Mouse (Mus musculus) embryo, embryonic 10 days (tissue): ENCODE results near the gene Adcy2.

Experiments
- DNase-seq: peaks from one replicate; pipeline ENCODE4 v3.0.0-alpha.2; 2015; ENCODE audit warnings: low spot score

Adcy2 gene

GRCm38 (mm10) chr13:68826461-68826860, 172.9 kb downstream of the Adcy2 start:
- no peak for DNase-seq

DNA sequence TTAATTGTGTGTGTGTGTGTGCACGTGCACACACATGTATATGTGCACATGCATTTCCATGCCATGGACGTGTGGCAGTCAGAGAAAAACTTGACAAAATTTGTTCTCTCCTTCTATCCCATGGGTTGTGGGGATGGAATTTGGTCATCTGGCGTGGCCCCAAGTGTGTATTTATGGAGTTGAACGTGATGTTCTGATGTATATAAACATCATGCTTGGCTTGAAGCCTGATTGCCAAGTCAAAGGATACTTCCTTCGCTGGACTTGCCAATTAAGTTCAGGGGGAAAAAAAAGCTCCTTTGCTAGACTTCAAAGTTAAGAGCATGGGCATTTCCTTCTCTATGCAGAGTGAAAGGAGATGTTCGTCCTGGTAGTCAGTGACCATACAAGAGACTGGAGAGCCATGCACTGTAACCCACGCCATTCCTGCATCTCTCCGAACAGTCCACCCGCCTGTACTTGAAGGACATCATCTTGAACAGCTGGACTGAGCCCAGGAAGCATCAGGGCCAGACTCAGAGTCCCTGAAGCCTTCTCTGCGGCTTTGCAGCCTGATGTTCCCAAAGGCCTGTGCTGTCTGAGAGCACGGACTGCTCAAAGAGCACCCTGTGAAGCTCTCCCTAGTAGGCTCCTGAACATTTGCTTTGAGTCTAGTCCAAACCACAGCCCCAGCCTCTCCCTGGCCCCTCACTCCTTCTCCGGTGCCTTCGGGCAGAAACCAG, 178.3 kb downstream of the Adcy2 start:
- DNase-seq = no peak

DNA sequence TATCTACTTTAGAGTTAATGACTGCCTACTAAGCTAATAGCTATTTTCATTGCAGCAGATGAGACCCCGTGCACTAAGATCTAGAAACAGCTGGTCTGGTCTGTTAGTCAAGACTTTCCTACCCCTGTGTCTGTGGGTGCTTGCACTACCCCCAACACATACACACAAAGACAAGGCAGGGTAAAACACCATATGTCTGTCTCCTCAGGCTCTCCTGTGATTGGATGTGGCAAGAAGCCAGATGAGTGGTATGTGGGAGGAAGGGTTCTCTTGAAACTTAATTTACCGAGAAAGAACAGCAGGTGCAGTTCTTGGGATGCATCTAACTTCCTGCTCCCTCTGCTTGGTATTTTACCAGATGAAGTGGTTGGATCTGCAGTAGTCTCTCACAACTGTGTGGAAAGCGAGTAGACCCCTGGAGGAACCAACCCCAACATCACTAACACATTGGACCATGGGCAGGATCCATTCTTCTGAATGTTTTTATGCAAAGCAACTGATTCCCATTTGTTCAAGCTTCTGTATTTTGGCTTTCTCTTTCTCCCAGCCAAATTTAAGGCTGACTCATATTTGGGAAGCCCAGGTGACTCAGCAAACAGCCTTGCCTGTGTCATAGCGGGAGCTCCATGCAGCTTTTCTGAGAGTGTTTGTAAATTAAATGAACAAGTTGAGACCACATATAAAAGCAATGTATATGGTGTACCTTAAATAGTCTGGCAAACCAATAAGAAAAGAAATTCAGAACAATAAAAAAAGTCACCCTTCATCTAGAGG, 183.4 kb downstream of the Adcy2 start:
- no peak for DNase-seq

DNA sequence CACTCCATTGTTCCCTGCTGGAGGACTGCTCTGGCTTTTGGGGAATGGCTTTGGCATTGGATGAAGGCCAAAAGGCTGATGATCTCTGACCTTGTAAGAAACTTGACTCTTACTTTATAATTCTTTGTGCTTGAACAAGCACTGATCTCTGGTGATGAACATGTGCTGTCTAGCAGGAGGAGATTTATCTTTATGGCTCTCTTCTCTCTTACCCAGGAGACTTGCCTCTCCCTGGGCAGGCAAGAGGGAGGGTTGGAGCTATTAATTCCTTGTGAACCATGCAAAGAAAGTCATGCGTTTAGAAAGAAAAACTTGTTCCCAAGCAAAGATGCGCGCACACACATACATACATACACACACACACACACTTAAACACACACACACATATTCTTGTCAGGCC, 188.2 kb downstream of the Adcy2 start:
- DNase-seq = no peak

GRCm38 (mm10) chr13:68799777-68800176, 199.6 kb downstream of the Adcy2 start:
- DNase-seq = peak; percentile 23

- no peak for DNase-seq
Observed at GRCm38 (mm10) chr13:68793286-68793685, 206.1 kb downstream of the Adcy2 start.

GRCm38 (mm10) chr13:68787286-68788061, 211.9 kb downstream of the Adcy2 start:
- DNase-seq = no peak

DNA sequence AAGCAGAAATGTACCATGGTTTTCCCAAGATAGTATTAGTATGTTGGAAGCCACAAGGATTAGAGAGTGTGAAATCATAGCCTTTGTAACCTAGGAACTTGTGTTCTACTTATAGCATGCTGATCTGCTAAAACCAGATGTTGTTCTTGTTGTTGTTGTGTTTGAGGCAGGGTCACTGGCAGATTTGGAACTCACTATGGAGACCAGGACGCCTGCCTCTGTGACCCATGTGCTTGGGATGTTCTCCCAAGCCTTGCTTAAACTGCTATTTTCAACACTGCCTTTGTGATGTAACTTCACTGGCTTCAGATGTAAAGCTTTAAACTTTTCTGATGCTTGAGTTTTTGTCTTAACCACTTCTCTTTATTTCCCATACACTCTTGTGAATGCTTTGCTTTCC, 216.2 kb downstream of the Adcy2 start:
- no peak for DNase-seq

DNA sequence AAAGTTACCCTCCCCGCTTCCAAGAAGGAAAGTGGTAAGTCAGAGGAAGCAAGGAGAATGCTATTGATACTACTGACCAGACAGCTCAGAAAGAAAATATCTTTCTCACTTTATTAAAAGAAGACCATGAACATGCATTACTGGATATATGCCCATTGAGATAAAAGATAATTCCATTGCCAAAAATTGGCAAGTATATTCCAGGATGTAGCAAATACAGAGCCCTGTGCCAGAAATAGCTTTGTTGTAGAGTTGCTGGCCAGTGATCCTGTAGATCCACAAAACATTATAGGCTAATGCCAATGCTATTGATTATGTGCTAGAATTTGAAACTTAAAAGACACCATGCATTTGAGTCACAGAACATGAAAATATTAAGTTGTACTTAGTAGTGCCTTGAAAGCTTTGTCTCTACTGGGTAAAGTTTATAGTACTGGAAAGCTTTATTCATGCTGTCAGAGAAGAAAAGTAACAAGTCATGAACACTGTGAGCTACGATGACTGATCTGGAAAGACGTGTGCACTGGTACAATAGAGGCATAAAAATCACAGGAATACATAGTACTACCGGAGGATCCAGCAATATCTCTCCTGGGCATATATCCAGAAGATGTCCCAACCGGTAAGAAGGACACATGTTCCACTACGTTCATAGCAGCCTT, 221.2 kb downstream of the Adcy2 start:
- DNase-seq = no peak

DNA sequence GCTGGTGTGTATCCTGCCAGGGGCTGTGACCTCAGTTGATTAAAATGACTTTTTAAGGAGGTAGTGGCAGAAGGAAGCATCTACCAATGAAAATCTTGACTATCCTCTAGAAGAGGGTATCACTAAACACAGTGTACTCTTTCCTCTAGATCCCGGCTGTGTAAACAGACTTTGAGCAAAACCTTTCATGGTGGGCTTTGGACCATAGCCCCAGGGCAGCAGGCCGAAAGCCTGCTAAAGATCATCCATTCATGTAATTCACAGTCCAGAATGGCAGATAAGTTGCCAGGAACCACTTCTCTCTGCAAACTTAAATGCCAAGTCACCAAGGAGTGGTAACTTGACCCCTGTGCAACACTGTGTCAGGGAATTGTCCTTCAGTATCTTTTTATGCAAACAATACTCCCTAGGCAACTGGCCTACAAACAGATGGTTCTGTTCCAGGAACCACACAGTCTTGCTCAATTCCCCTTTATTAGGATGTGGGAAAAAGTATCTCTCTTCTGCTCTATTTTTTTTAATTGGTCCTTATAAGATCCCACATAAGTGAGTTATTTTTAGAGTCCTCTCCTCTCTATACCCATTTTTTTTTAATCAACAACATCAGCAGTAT, 225.6 kb downstream of the Adcy2 start:
- DNase-seq = peak; percentile 4

DNA sequence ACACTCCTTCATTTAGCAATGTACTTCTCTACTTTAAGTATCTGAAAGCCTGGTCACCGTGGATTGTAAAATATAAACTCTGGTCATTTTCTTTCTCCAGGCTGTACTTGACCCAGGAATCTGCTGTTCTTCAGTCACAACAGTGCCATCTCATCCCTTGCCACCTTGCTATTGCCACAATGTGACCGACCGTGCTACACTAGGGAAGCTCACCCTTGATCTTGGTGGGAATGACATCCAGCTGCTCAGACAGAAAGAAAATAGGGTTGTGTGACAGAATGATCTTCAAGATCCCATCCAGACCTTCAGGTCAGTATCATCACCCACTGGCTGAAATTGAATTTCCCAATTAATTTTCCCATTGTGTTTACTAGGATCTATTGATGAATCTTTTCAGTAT, 230.8 kb downstream of the Adcy2 start:
- no peak for DNase-seq

- DNase-seq = no peak
Observed at GRCm38 (mm10) chr13:68765896-68766578, 233.3 kb downstream of the Adcy2 start.

DNA sequence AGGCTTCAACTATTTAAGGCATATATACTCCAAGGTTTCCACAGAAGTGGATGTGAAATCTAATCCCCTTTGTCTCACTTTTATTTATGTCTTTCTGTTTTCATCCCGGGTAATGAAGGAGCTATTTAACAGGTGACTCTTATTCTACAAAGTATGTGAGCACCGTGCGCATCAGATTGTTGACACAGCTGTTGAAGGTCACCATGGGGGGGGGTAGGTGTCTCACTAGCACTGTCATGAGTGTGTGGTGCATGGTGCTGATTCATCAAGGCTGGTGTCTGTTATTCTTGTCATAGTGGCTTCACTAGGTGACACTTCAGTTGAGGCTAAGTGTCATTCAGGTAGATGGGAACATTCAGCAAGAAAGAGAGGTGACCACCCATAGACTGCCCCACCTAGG, 234.7 kb downstream of the Adcy2 start:
- no peak for DNase-seq

DNA sequence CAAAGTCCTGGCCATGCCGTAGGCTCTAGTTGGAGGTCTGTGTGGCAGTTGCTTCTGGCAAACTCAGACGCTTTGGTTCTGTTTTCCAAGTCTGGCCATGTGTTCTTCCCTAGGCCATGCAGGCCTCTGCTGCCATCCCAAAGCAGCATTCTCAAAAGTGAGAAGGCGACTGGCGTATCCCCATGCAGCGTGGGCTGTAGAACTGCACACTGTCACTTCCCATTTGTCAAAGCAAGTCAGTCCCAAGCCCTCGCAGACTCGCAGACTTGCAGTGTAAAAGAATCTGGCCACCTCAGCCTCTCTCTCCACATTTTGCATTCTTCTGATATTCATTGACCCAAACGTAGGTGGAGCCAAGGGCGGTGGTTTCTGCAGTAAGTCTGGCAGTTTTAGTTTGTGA, 249.5 kb downstream of the Adcy2 start:
- DNase-seq = peak; percentile 5

DNA sequence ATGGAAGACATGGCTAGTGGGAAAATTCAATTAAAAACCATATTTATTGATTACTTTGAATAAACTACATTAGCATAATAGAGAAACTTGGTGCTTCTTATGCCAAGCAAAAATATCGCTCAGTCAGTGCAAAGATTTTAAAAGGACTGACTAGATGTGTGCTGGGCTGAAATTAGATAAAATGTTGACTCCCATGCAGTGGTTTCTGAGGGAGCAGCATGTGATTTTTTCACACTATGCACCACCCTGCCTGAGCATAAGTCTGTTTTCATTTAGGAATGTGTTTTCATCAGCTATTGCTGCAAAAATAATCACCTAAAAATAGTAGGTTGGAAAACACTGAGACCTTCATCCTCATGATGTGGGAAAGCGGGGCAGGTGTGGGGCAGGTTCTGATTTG, 250.0 kb downstream of the Adcy2 start:
- DNase-seq = no peak

DNA sequence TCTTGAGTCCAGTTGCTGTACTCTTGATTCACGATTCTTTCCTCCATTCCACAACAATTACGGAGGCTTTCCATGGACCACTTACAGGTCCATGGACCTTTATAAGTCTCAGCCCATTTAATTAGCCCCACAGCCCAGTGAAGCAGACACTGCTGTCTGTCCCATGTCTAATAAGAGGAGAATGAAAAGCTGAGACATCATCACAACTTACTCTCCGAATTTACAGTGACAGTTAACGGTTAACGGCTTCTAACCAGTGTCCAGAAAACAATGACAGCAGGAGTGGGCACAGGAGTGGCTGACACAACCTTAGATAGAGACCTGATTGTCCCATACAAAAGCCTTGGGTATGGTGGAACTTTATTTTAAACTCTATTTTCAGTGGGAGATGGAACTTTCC, 253.9 kb downstream of the Adcy2 start:
- no peak for DNase-seq

- no peak for DNase-seq
Observed at GRCm38 (mm10) chr13:68712661-68713060, 286.7 kb downstream of the Adcy2 start.

DNA sequence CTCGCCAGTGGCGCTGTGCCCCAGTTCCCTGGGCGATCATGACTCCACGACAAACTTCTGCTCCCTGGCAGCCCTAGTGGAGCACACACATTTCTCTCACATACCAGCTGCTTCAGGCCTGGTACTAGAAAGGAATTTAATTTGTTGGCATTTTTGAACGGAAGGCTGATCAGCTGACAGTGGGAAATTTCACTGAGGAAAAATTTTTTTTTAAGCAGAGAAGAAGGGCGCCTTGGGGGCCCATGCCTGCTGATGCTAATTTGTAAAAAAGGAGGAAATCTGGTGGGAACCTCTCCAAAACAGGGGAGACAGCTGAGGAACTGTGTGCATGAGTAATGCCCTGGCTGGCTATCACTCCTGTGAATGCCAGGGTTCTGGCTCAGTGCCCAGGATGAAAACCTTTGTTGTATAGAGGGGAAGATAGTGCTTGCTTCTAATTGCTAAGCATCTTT, 292.0 kb downstream of the Adcy2 start:
- DNase-seq = no peak

DNA sequence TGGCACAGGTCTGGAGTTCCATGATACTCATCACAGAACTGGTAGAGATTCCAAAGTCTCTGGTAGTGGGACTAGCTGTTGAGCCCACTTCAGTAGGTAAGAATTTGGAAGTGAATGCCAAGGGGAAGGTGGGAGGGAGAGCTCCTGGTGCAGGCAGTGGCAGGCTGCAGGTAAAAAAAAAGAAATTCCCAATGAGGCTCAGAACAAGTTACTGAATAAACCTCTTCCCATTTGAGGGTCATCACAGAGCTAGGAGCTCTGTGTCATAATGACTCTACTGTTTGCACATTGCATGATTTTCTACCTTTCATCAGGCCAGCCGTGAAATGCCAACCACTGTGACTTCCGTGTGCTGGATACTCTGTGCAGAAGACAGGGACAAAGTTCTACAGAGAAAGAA, 314.4 kb downstream of the Adcy2 start:
- no peak for DNase-seq

GRCm38 (mm10) chr13:68680429-68680828, 318.9 kb downstream of the Adcy2 start:
- DNase-seq = no peak

DNA sequence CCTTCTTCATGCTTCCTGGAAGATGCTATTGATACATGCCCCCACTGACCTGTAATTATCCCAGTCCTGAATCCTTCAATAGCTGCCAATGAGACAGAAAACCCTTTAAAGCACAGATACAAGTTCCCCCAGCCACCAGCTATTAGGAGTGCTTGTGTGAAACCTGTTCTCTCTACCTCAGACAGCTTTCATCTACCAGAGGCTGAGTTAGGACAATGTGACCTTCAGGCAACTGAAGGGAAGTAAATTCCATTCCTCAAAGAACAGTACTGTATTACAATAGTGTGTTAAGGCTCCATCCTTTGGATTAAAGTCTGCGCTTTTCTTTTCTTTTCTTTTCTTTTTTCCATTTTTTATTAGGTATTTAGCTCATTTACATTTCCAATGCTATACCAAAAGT, 356.6 kb downstream of the Adcy2 start:
- DNase-seq = no peak
